Mouse (Mus musculus) kidney, postnatal 10 days (tissue): ENCODE measurements around the gene Kansl3.

Experiments
- DNase-seq: peaks from one replicate; pipeline ENCODE4 v3.0.0; 2021; ENCODE audit warnings: mixed read lengths

Kansl3 gene

GRCm38 (mm10) chr1:36321164-36321563, 47.8 kb downstream of the Kansl3 start:
- no peak for DNase-seq

DNA sequence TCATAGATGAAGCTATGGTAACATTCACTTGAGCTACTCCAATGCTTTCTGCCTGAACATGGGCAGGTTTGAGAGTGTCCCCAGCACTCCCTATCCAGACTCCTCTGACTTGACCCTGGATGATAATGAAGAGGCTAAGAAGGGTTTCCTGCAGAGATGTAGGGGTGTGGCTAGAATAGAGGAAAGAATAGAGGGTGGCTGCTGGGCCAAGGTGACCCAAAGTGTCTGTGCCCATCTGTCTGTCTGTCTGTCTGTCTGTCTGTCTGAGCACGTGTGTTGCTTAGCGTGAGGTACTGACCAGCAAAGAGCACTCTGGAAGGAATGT, 53.2 kb downstream of the Kansl3 start:
- DNase-seq: no peak

- DNase-seq: no peak
These were observed 53.8 kb downstream of the Kansl3 start for GRCm38 (mm10) chr1:36314959-36315775.

DNA sequence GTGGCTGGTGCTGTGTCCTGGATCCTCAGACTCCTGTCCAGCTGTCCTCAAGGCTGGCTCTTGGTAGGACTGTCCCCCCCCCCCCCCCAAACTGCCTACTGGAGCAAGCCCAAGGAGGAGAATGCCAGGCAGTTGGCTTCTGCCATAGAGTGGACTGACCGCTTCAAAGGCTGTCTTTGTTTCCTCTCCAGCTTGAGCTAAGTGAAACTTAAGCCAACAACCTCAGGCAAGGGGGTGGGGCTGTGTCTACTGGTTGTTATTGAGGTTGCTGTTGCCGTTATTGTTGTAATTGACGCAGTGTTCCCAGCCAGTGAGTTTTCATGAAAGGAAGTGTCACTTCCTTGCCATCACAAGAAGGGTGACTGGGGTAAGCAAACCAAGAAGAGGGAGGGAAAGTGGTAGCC, 59.5 kb downstream of the Kansl3 start:
- peak; percentile 42 for DNase-seq

- DNase-seq: no peak
These were observed 60.0 kb downstream of the Kansl3 start for GRCm38 (mm10) chr1:36308966-36309475.

- DNase-seq: peak; percentile 26
These were observed 60.5 kb downstream of the Kansl3 start for GRCm38 (mm10) chr1:36308451-36308901.

DNA sequence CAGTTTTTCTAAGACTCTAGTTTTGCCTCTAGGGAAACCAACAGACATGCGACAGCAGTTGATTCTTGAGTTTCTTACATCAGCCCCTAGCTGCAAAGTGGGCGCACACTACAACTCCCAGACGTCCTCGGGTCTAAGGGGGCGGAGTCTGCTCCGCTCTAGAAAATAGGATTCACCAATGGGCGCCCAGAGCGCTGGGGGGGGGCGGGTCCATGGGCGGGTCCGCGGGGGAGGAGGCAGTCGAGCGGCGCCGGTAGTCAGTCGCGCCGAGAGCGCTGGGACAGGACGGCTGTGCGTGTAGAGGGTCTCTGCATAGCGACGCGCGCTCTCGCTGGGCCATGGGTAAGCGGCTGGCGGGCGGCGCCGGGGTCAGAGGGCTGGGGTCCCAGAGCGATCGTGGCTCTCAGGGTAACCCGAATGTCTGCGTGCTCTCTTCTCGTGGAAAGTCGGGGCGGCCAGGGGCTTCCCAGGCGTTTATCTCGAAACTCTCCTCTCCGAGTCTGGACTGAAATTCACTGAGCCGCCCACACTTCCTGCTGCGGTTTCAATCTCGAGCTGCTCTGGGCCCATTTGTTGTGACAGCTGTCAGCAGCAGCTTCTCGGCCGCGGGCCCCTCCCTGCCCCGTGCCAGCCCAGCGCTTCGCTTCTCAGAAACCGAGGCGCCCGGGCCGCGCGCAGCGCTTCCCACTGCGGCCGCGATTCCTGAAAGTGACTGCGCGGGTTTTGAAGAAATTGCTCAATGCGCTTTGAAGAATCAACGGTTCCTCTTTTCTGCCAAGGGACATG, 61.3 kb downstream of the Kansl3 start, which contains the start of gene Arid5a:
Arid5a (plus strand) TSS at position 239 of the 786 bp plus-strand sequence.
- peak; percentile 94 for DNase-seq

- peak; percentile 13 for DNase-seq
These were observed 61.9 kb downstream of the Kansl3 start for GRCm38 (mm10) chr1:36307121-36307494.

- DNase-seq: no peak
These were observed 62.9 kb downstream of the Kansl3 start for GRCm38 (mm10) chr1:36306120-36306519.

- DNase-seq: no peak
These were observed 64.2 kb downstream of the Kansl3 start for GRCm38 (mm10) chr1:36304764-36305163.

GRCm38 (mm10) chr1:36303381-36304320, 65.3 kb downstream of the Kansl3 start:
- DNase-seq: peak; percentile 71

DNA sequence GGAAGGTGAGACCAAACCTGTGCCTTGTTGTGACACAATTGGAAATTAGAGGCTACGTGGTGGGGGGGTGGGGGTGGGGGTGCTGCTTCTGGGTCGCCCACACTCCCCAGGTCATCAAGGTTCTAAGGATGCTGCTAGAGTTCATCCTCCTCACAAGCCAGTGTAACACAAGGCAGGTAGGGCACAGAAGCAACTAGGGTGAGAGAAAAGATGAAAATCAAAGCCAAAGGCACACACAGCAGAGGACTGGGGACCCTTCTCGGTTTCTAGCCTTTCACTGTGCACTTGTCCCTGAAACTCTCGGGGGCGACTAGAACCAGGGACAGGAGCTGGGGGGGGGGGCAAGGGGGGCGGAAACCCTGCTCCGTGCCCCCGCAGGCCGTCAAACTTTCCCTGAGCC, 66.0 kb downstream of the Kansl3 start:
- DNase-seq: no peak

GRCm38 (mm10) chr1:36302273-36302672, 66.7 kb downstream of the Kansl3 start:
- no peak for DNase-seq

DNA sequence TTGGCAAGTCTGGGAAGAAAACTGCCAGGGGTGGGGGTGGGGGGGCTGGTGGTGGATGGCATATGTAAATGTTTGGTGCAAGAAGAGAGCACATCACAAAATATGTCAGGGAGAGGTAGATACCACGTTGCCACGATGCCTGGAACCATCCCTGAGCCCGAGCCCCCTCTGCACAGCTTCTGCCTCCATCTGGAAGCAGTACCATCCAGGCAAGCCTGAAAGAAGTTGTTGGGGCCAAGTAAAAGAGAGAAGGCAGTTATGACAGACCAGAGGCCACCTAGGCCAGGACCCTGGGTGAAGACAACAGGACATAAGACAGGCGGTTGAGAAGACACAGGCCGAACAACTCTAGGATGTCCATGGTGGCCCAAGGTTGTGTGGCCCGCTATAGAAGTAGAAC, 68.5 kb downstream of the Kansl3 start:
- no peak for DNase-seq

DNA sequence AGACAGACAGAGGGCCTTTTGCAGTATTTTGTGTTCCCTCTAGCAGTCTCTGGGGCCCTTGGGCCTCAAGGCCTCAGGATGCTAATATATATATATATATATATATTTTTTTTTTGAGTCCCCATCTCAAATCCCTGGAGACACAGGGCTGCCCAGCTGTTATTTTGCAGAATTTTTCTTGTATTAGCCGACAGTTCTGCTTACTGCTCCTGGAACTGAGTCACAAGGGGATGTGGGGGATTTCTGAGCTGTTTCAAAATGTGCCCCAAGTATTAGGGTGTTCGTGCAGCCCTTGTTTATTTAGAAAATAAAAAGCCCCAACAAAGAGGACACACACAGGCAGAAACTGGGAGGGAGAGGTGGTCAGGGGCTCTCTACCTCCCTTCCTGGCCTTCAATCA, 69.3 kb downstream of the Kansl3 start:
- no peak for DNase-seq

DNA sequence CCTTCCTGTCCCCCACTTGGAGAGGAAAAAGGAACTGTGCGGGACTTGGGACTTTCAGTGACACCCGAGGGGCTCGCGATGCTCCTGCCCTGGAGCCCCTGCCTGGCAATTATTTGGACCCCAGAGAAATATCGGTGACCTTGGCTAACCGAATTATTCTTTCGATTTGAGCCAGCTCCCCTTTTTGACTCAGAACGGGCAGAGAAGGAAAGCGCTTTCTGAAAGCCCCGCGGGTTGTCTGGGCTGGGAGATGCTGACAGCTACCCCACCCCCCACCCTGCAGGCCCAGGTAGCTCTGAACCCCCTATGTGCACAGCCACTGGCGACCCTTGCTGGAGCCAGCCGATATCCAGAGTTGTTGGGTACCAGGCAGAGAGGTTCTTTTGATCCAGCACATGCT, 69.9 kb downstream of the Kansl3 start:
- DNase-seq: no peak

DNA sequence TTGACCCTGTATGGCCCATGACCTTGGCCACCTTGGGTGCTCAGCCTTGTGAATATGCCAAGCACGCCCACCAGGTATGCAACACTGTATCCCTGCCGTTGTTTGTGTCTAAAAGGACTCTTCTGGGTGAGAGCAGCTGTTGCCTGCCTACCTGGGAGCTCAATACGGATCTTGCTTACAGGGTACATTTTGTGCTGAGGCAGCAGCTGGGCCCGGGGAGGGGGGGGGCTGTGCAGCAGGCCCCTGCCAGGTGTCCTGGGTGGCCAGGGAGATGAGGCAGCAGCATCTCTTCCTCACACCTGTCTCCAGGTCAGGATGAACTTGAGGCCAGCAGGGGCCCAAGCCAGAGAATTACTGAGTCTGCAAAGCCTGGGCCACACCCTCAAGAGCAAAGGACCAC, 70.9 kb downstream of the Kansl3 start:
- no peak for DNase-seq

DNA sequence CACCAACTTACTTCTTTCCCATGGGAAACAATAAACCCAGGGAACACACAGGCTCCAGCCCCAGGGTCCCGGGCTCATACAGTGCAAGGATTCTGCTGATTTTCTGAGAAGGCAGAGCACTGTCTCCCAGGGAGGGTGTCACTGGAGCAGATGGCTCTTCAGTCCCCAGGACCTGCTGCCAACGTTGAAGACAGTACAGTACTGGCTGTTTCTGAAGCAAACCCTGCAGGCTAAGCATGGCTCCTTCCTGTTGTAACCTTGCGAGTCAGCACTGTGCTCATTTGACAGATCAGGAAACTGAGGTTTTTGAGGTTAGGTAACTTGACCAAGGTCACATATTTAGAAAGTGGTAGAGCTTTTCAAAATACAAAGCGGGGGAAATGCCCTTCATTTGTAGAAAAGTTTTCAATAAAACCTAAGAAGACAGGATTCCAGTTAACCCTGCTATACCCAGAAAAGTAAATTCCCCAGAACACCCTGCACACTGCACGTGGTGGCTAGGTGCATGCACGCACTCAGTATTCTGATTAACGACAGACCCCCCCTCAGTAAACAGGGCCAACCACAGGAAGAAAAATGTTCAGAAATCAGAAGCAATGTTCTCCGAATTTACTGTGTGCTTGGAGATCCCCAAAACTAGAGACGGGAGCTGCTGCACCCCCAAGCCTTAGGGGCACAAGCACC, 72.4 kb downstream of the Kansl3 start:
- DNase-seq: no peak

DNA sequence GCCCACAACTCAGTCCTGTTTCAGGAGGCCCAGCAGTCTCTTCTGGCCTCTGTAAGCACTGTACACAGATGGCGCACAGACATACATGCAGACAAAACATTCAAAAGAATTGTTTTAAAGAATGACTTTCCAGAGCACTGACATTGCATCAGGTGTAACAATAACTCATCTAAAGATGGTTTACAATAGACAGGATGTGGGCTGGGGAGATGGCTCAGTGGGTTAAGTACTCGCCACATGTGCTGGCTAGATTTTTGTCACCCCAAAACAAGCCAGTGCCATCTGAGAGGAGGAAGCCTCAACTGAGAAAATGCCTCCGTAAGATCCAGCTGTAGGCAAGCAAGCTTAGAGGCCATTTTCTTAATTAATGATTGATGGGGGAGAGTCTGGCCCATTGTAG, 74.6 kb downstream of the Kansl3 start:
- no peak for DNase-seq

- no peak for DNase-seq
These were observed 75.5 kb downstream of the Kansl3 start for GRCm38 (mm10) chr1:36293470-36293869.
